Mouse (Mus musculus) cerebellum, postnatal 14 days (tissue): Measurements from ENCODE around the gene Prg3.
A peak's percentile ranks its signal among the peaks of the same experiment; 100 is the strongest.

ENCODE experiments used
- DNase-seq, 2 experiments: peaks; one replicate each; pipeline ENCODE4 v3.0.0; 2021; ENCODE audit warnings: mixed read lengths in 2 of 2

The Prg3 gene

GRCm38 (mm10) chr2:84987930-84988329, at the start of gene Prg3:
Gene Prg3, plus strand, starts transcription at chr2:84988215.
- no peak for DNase-seq

DNA sequence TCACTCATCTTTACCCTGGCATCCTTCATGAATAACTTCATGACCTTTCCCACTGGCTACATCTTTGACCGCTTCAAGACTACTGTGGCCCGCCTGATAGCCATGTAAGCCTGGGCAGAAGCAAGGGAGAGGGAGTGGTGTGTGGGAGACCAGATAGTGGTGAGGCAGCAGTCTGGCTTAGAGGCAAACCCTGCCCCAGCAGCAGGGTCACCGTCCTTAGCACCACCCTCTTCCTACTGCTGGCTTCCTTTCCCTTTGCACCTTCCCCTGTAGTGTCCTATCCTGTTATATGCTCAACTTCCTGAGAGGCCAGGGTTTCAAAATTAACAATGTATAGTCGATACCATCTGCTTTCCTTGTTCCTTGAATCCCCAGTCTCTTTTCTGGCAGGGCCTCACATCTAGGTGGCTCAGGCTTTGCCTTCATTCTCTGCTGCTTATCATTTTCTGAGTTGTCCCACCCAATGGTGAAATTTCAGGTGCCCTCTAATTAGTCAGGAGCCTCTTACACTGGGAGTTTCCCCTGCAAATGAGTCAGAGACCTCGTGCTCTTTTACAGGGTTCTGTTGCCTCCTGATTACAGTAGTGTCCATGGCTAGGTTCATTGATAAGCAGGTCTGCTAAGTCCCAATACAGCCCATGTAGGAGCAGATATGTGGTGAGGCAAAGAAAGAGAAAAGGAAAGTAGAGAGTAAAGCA, 49.6 kb upstream of the Prg3 start:
- no peak for DNase-seq

DNA sequence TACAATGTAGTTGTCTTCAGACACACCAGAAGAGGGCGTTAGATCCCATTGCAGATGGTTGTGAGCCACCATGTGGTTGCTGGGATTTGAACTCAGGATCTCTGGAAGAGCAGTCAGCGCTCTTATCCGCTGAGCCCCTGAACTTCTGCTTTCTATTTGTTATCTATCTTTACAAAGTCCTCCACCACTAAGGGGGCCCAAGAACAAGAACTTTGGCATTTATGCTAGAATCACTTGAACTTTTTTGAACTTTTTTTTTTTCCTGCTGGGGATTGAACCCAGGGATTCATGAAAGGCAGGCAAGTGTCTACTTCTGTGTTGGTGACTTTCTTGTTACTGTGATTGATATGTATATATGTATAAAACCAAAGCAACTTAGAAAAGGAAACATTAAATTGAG, 48.7 kb upstream of the Prg3 start:
- no peak for DNase-seq

GRCm38 (mm10) chr2:84939711-84940110, 48.3 kb upstream of the Prg3 start:
- no peak for DNase-seq

DNA sequence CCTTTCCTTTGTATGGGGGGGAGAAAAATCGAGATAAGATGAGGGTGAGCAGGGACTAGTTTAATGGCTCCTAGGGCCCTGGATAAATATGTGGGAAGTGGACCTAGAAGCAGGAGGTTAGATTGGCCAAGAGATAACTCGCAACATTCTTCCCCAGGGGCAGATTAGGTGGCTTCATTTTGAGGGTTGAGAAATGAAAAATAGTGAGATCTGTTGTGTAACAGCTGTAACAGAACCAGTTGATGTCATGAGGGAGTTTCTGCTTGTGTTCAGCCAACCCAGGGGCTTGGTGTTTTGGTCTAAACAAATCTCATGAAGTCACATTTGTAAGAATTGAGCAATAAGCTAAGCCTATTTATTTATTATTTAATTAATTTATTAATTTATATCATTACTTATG, 46.7 kb upstream of the Prg3 start:
- DNase-seq, result no peak

DNA sequence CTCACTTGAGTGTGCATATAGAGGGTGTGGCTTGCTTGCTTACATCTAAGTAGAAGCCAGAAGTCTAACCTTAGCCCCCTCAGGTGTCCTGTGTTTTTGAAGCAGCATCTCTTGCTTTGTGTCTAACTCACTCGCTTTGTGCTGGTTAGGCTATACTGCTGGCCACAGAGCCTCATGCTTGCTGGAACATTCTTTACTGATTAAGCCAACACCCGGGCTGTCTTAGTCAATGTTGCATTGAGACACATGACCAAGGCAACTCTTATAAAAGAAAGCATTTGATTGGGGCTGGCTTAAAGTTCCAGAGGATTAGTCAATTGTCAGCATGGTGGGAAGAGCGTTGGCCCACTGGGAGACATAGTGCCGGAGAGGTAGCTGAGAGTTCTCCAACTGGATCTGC, 46.2 kb upstream of the Prg3 start:
- DNase-seq, result no peak

DNA sequence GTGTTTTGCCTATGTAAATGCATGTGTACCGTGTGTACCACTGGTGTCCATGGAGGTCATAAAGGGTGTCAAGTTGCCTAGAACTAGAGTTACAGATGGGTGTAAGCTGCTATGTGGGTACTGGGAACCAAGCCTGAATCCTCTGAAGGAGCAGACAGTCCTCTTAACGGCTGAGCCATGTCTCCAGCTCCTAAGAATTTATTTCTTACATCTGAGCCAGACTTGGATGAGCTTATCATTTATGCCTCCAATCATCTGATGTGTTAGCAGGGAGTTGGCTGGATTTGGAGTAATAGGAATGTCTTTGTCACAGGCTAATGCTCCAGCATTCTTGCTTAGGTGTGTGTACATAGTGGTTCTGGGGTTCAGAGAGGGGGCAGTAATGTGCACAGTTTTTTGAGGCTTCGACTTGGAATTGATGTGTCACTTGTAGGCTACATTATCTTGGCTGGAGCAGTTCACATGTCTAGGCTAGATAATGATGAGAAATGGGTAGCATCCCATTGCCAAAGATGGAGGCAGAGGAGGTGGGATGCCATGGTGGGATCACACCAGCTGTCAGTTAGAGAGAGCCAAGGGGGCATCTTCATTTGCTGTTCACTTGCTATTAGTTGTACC, 40.8 kb upstream of the Prg3 start:
- DNase-seq, result no peak

DNA sequence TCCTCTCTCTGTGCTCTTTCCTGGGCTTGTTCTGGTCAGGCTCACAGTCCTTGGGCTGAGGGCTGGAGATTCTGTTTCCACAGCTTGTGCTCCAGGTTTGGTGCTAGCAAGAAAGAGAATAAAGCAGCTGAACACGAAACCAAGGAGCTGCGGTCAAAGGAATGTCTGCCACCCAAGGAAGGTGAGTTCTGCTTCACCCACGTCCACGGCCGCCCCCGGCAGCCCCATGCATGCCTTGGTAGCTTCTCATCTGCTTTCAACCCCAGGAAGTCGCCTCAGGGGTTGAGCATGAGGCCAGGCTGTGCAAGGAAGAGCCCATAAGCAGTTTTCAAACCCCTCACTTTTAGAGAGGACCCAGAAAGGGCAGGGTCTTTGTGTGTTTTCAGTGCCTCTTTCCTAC, 39.8 kb upstream of the Prg3 start:
- no peak for DNase-seq

- DNase-seq, result no peak
Observed at GRCm38 (mm10) chr2:84948721-84949120, 39.3 kb upstream of the Prg3 start.

GRCm38 (mm10) chr2:84951027-84951426, 37.0 kb upstream of the Prg3 start:
- DNase-seq, result no peak

GRCm38 (mm10) chr2:84952251-84952650, 35.8 kb upstream of the Prg3 start:
- no peak for DNase-seq

DNA sequence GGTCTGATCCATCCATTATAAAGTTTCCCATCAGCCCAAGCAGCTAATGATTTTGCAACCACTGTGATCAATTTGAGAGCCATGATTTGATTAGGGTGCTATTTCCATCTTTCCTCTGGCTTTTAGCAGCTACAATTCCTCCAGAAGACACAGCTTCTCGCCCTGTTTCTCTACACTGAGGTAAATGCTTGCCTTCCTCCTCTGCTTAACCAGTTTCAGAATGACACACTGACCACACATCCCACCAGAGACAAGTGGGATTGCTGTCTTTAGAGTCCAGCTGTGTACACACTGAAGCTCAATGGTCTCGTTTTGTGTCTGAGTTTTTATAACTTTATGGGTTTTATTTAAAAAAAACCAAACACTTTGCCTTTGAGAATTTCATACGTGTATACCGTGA, 35.3 kb upstream of the Prg3 start:
- no peak for DNase-seq

DNA sequence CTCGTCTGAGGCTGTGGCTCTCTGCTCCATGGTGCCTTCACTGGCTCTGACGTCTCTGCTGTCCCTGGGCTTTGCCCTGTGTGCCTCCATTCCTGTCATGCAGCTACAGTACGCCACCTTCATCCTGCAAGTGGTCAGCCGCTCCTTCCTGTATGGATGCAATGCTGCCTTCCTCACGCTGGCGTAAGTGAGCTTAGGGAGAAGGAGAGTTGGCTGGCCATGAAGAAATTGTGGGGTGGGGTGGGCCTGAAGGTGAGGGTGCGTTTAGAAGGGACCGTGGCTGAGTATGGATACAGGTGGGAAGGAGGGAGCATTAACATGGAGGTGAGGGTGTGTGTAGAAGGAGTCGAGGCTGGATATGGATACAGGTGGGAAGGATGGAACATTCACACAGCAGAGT, 32.6 kb upstream of the Prg3 start:
- DNase-seq, result no peak

DNA sequence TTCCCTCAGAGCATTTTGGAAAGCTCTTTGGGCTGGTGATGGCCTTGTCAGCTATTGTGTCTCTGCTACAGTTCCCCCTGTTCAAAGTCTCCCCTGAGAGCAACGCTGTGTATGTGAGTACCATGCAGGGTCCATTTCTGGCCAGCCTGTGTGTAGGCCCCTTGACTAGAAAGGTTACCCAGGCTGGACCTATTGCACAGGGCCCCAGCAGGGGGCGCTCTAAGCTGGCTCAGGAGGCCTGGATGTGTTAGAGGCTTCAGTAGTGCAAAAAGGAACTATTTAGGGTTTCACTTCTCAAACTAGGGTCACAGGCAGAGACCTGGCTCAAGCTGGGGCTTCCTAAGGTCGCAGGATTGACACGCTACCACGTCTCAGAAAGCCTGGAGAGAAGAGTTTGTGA, 31.7 kb upstream of the Prg3 start:
- DNase-seq, result peak; percentile 41 to 44

DNA sequence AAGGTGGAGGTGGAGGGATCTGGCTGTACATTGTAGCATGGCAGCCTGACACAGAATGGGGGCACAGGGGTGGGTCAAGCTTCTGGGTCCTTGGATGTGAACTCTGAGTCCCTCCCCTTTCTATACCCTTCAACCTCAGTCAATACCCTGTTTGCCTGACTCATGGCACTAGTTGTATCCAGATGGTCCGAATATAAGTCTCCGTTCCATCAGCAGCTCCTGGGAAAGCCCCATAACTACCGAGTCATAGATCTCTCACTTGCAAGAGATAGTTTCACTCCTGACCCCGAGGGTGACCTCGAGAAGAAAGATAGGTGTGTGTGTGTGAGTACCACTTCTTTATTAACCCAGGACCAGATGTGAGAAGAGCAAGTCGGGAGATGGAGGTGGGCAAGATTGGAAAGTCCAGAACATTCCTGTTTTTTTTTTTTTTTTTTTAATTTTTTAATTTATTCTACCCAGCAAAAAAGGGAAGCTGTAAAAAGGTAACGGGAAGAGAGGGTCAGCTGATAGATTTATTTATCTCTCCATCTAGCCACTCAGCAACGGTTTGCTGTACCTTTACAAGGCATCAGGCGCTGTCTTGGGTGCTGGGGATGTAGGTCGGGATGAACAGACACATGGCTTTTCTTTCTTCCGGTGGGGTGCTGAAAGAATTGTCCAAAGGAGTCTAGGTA, 29.3 kb upstream of the Prg3 start:
- DNase-seq, result no peak

GRCm38 (mm10) chr2:84961300-84961699, 26.7 kb upstream of the Prg3 start:
- no peak for DNase-seq

DNA sequence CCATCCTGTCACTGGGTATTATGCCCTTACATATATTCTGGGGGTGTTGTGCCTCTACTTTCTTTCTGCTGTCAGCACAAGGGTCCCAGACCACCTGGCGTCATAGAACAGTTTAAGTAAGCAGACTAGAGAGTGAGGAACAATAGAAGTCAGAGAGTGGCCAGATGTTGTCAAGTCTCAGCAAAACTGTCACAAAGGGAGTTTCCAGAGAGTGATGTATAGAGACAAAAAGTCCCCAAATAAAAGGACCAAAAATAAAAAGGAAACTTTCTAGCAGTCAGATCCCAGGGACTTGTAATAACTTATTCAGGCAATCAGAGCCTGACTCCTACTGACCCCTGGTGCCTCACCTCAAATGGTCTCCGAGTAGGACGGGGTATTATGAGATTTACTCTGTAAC, 26.1 kb upstream of the Prg3 start:
- no peak for DNase-seq

DNA sequence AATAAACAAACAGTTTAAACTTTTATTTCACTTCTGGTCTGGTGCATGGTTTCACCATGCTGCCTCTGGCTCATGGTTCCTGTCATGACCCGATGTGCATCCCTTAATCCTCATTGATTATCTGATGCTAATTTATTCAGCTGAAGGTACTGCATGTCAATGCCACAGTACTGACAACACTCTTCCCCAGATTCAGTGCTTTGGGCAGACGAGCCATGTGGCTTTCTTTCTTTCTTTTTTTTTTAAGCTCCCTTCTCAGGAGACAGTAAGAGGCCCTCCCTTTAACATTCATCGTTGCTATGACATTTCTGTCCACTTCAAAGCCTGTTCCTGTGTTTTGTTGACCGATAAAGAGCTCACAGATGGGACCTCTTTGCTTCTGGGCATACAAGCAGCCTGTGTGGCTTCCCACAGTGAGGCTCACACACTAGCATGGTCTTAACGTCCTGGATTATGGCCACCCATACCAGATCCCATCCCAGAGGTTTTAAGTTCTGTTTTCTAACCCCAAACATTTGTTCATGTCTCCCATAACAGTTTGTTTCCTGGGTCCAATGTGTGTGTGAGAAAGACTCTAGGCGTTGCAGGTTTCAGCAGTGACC, 25.0 kb upstream of the Prg3 start:
- no peak for DNase-seq

DNA sequence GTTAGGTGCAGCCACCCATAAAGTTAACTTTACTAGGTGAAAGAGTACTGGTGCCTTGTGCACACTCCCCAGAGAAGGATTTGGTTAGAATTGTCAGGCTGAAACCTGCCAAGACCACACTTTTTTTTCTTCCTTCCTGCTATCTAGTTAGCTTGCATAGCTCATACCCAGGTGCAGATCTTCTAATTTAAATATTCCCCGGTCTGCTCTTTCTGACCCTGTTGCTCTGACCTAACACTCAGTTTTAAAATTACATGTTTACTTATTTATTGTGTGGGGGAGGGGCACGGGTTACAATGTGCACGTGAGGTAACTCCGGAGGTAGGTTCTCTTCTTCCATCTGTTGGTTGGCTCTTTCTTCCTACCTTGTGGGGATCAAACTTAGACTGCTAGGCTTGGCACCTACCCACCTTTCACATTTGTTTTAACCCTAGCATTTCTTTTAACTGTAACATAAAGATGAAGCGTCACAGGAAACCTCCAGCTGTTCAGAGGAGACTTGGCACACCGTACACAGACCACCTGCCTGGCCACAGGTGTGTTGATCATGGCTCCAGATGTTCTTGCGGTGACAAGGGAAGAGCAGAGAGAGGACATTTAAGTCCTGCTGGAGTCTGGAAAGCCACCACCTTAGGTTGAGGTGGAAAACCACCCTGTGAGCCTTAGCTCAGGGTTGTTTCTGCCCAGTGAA, 23.8 kb upstream of the Prg3 start:
- DNase-seq, result no peak

GRCm38 (mm10) chr2:84967318-84967991, 20.6 kb upstream of the Prg3 start:
- no peak for DNase-seq

DNA sequence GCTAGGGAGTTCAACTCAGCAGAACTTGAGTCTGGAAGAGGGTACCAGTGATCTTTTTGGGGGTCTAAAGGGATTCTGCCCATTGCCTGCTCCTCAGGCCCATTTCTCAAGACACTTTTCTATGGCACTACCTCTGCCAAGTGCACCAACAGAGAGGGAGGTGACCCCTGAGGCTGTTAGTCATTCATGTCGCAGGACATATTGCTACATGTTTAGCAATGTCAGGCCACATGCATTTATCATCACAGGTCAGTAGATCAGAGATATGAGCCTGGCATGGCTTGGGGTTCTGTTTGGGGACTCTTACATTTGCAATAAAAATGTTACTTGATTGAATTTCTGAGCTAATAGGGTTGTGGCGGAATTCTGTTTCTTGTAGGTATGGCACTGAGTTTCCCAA, 12.4 kb upstream of the Prg3 start:
- no peak for DNase-seq

DNA sequence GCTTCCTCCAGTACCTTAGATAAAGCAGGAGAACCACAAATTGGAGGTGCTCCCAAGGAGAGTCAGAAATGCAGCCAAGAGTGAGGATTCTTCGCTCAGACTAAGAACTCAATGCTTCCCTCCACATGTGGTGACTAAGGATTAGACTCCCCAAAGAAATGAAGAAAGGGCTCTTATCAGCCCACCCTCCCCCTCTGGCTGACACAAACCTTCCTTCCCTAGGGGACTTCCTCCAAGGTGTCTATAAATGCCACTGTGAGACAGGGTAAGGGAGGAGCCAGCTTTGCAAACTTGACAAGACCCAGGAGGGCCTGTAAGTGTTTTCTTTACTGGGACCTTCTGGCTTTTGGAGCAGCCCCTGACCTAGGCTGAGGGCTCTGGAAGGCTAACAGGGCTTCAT, 7.8 kb upstream of the Prg3 start, which contains the start of gene Prg2:
Gene Prg2, plus strand, starts transcription at position 274 of the 400 bp plus-strand sequence.
- DNase-seq, result no peak

- no peak for DNase-seq
Observed at GRCm38 (mm10) chr2:84996376-84996775, 8.4 kb downstream of the Prg3 start.
